Mouse (Mus musculus) heart, adult 2 months (tissue): Measurements from ENCODE around the gene Nln. TPM values are rescaled to one million over a fixed set of nuclear protein-coding genes. Genes with fewer than 3 reads are reported as not detected.
A peak's percentile ranks its signal among the peaks of the same experiment; 100 is the strongest.

Experiments used
- DNase-seq, 2 experiments: peaks; one replicate each; pipeline ENCODE4 v3.0.0; 2021
- H3K27ac ChIP-seq: fragments of 200-600 bp; 2 replicates; pipeline ENCODE4 v1.8.1; 2022
- H3K27me3 ChIP-seq: fragments of 200-500 bp; 2 replicates; pipeline ENCODE4 v1.6.1; 2012; ENCODE audit warnings: mild to moderate bottlenecking, low read length, inconsistent platforms, mixed read lengths; ENCODE audit not compliant: control insufficient read depth, insufficient read depth
- H3K36me3 ChIP-seq: fragments of 200-500 bp; 2 replicates; pipeline ENCODE4 v1.6.1; 2012; ENCODE audit warnings: low read length, inconsistent platforms; ENCODE audit not compliant: control insufficient read depth, insufficient read depth
- H3K4me1 ChIP-seq: fragments of 200-500 bp; 2 replicates; pipeline ENCODE4 v1.6.1; 2011; ENCODE audit warnings: low read length; ENCODE audit not compliant: control insufficient read depth, insufficient read depth
- H3K4me3 ChIP-seq: fragments of 200-600 bp; 2 replicates; pipeline ENCODE4 v1.8.1; 2022
- H3K79me2 ChIP-seq: fragments of 200-500 bp; replicated peaks from 2 replicates; pipeline ENCODE4 v1.6.1; 2012; ENCODE audit warnings: mild to moderate bottlenecking, inconsistent platforms, low read length, moderate library complexity, mixed read lengths; ENCODE audit not compliant: control insufficient read depth, insufficient read depth
- H3K9ac ChIP-seq: fragments of 200-500 bp; 2 replicates; pipeline ENCODE4 v1.6.1; 2012; ENCODE audit warnings: low read depth, mild to moderate bottlenecking, control low read depth, inconsistent platforms, low read length, mixed read lengths
- CTCF ChIP-seq: fragments of 200-600 bp; IDR thresholded peaks from 2 replicates; pipeline ENCODE4 v1.8.1; 2022; ENCODE audit warnings: antibody characterized with exemption, mild to moderate bottlenecking, moderate library complexity
- EP300 ChIP-seq: fragments of 200-500 bp; IDR thresholded peaks from 2 replicates; pipeline ENCODE4 v1.6.1; 2011; ENCODE audit warnings: low read depth, low read length, control low read depth; ENCODE audit not compliant: insufficient read depth
- POLR2A ChIP-seq: fragments of 200-500 bp; IDR thresholded peaks from 2 replicates; pipeline ENCODE4 v1.6.1; 2011; ENCODE audit warnings: mild to moderate bottlenecking, low read depth, low read length, control low read depth; ENCODE audit not compliant: insufficient read depth
- WGBS: fragments of 180-500 bp; shearing (Covaris S2); methylation state at CpG from one replicate; pipeline ENCODE4 v1.1.7; 2018; 5-methylcytosine and 5-hydroxymethylcytosine counted together
- intact Hi-C: fragments of 180-260 bp; cut with DNase I; formaldehyde crosslinking; loops from one replicate; pipeline ENCODE4 v1.15.1; 2025
- polyA plus RNA-seq: library from polyadenylated mRNA; depleted of rRNA; stranded (reverse); fragments of >200 nt; gene quantifications from 2 replicates; pipeline ENCODE4 v1.2.3, GENCODE M21; 2012
- total RNA-seq, 2 experiments: library from RNA; stranded (reverse); gene quantifications; 2 replicates each; pipeline ENCODE4 v1.2.3; 2021

Gene Nln
- total and polyA plus RNA-seq, 3 experiments: 4.5 to 11.0 (median 8.8) TPM

- 8% methylated on average over 1 of the region's 1 CpGs for WGBS
- Histone ChIP-seq H3K4me3 (no peak overlapping the region), H3K27ac (no peak overlapping the region), H3K36me3 (no peaks in the 10 kb centered on the region), H3K4me1 (peaks cover 5% of the 10 kb centered on the region), H3K79me2 (no peaks in the 10 kb centered on the region), H3K9ac (no peak overlapping the region), H3K27me3 (no peaks in the 10 kb centered on the region)
- no peak for TF ChIP-seq CTCF
- no peak for TF ChIP-seq POLR2A
- no peak for TF ChIP-seq EP300
- no peak for DNase-seq
- intact Hi-C loops: no loop called here
These were observed 17.7 kb downstream of the Nln start for GRCm38 (mm10) chr13:104091734-104092133.

DNA sequence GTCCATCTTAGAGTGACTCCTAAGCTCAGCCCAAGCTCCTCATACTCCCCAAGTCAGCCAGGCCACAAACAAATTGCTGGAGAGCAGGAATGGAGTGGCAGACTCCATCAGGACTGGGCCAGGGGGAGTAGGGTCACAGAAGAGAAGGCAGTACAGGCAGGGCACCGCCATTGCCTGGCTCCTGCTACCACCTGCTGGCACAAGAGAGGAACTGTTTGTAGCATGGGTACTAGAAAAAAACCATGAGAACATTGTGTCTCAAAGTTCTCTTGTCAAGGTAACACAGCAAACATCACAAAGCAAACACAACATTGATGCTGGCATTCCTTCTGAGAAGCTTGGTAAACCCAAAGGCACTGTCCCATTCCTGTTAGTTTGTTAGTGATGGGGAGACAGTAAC lies 20.0 kb downstream of the Nln start:
- Histone ChIP-seq H3K9ac (no peak overlapping the region), H3K4me3 (no peak overlapping the region), H3K27ac (no peak overlapping the region), H3K4me1 (no peaks in the 10 kb centered on the region; the same call in 1 of the 2 replicates), H3K36me3 (no peaks in the 10 kb centered on the region), H3K27me3 (no peaks in the 10 kb centered on the region), H3K79me2 (no peaks in the 10 kb centered on the region)
- intact Hi-C loops: loop anchor here (5.0 kb wide), 2 partner anchors 337 to 387 kb away; no protein-coding TSS in a partner anchor
- TF ChIP-seq CTCF (peak; percentile 92), POLR2A (no peak), EP300 (peak; percentile 79)
- peak; percentile 14 to 41 for DNase-seq
- WGBS: 12% methylated on average over 1 of the region's 1 CpGs

DNA sequence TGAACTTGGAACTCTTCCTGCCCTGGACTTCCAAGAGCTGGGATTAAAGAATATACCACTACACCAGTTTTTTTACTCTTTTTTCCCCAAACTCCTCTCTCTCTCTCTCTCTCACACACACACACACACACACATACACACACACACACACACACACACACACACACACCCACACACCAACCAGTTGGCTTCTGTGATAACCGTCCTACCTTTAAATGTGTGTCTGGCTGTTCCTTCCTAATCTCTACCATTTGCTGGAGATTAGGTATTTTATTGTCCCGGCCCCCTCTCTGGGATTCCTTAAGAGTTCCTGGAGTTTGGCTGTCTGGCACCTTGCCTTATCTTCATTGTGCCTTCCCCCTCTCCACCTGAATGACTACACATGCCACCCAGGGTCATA lies 24.8 kb downstream of the Nln start:
- Histone ChIP-seq H3K4me3 (no peak overlapping the region), H3K9ac (no peak overlapping the region), H3K4me1 (no peaks in the 10 kb centered on the region; the same call in 1 of the 2 replicates), H3K27me3 (no peaks in the 10 kb centered on the region), H3K36me3 (no peaks in the 10 kb centered on the region), H3K27ac (no peak overlapping the region), H3K79me2 (no peaks in the 10 kb centered on the region)
- intact Hi-C loops: no loop called here
- 56% methylated on average over 2 of the region's 2 CpGs for WGBS
- no peak for DNase-seq
- no peak for TF ChIP-seq EP300
- TF ChIP-seq POLR2A: no peak
- TF ChIP-seq CTCF: no peak

GRCm38 (mm10) chr13:104082504-104082903 lies 26.9 kb downstream of the Nln start:
- intact Hi-C loops: no loop called here
- WGBS: 96% methylated on average over 7 of the region's 7 CpGs
- no peak for DNase-seq
- Histone ChIP-seq H3K79me2 (no peaks in the 10 kb centered on the region), H3K4me1 (no peaks in the 10 kb centered on the region), H3K36me3 (no peaks in the 10 kb centered on the region), H3K9ac (no peak overlapping the region), H3K4me3 (no peak overlapping the region), H3K27ac (no peak overlapping the region), H3K27me3 (no peaks in the 10 kb centered on the region)
- TF ChIP-seq POLR2A: no peak
- TF ChIP-seq EP300: no peak
- no peak for TF ChIP-seq CTCF

GRCm38 (mm10) chr13:104076993-104077392 lies 32.4 kb downstream of the Nln start:
- no peak overlapping the region for H3K4me3 ChIP-seq
- H3K36me3 ChIP-seq: no peaks in the 10 kb centered on the region
- H3K27me3 ChIP-seq: no peaks in the 10 kb centered on the region
- no peak for TF ChIP-seq EP300
- no peak for TF ChIP-seq POLR2A
- no peak for TF ChIP-seq CTCF
- peaks cover 3% of the 10 kb centered on the region for H3K4me1 ChIP-seq
- H3K27ac ChIP-seq: no peak overlapping the region
- no peaks in the 10 kb centered on the region for H3K79me2 ChIP-seq
- 70% methylated on average over 6 of the region's 6 CpGs for WGBS
- no peak overlapping the region for H3K9ac ChIP-seq
- DNase-seq: no peak
- intact Hi-C loops: no loop called here

GRCm38 (mm10) chr13:104074731-104075130 lies 34.7 kb downstream of the Nln start:
- Histone ChIP-seq H3K36me3 (peaks cover 3% of the 10 kb centered on the region), H3K79me2 (no peaks in the 10 kb centered on the region), H3K4me3 (no peak overlapping the region), H3K27ac (no peak overlapping the region; the same call in 1 of the 2 replicates), H3K4me1 (peaks cover 5% of the 10 kb centered on the region), H3K27me3 (no peaks in the 10 kb centered on the region), H3K9ac (no peak overlapping the region)
- TF ChIP-seq POLR2A (no peak), EP300 (no peak), CTCF (no peak)
- intact Hi-C loops: no loop called here
- WGBS: 32% methylated on average over 10 of the region's 10 CpGs
- DNase-seq: peak; percentile 49 to 67
